Mouse (Mus musculus) G1E (cell line): ENCODE measurements around the gene Clpb.

Experiments used
- CTCF ChIP-seq: IDR thresholded peaks from 2 replicates; pipeline ENCODE4 v1.5.1; 2012; ENCODE audit warnings: low read depth, low read length, inconsistent platforms, mixed read lengths
- GATA1 ChIP-seq: IDR thresholded peaks from 2 replicates; pipeline ENCODE4 v1.6.1; 2012; ENCODE audit warnings: borderline replicate concordance, low read length, inconsistent platforms, mixed read lengths
- POLR2AphosphoS5 ChIP-seq: IDR thresholded peaks from 2 replicates; pipeline ENCODE4 v1.6.1; 2012; ENCODE audit warnings: low read depth, low read length, inconsistent platforms; ENCODE audit not compliant: insufficient replicate concordance
- TAL1 ChIP-seq: conservative IDR thresholded peaks from 2 replicates; pipeline ENCODE4 v1.6.1; 2012; ENCODE audit warnings: low read depth, low read length, inconsistent platforms, mixed read lengths

DNA sequence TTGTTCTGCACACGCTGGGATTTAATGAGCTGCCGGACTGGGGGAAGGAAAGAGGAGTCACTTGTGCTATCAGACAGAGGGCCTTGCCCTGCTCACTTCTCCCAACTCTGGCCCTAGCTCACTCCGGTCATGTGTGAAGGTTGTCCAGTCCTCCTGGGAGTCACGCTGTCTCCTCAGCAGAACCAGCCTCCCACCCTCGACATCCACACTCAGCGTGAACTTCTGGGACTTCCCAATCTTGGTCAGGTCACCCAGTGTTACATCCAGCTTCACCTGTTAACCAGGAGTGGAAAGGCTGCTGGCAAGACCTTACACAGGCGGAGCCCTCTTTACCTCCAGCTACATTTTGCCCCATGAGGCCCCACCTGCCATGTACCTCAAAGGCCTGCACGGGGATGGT, 168.0 kb downstream of the Clpb start:
- TF ChIP-seq CTCF (no peak), TAL1 (no peak), GATA1 (no peak), POLR2AphosphoS5 (no peak)
